Mouse (Mus musculus): ENCODE results near the gene Anks4b. TPM values are rescaled to one million over a fixed set of nuclear protein-coding genes. Genes with fewer than 3 reads are reported as not detected.

The Anks4b gene
- polyA plus RNA-seq, 1 experiment from 2014 or later, result 0.11 TPM

- Histone ChIP-seq H3K4me1 (peaks cover 31% of the 10 kb centered on the region), H3K9me3 (no peaks in the 10 kb centered on the region), H3K4me3 (no peak overlapping the region), H3K27me3 (replicated peaks; ENCODE audit: low read depth, poor library complexity, severe bottlenecking) (no peaks in the 10 kb centered on the region), H3K36me3 (replicated peaks) (peaks cover 17% of the 10 kb centered on the region), H3K27ac (replicated peaks) (0 out of 2 replicates have a peak overlapping the region, but pooled peaks have one; percentile 16)
- WGBS, result 56% methylated on average over 3 of the region's 3 CpGs
- no peak for DNase-seq (ENCODE audit: low spot score)
Observed at GRCm38 (mm10) chr7:120192207-120192606, 18.5 kb downstream of the Anks4b start.

DNA sequence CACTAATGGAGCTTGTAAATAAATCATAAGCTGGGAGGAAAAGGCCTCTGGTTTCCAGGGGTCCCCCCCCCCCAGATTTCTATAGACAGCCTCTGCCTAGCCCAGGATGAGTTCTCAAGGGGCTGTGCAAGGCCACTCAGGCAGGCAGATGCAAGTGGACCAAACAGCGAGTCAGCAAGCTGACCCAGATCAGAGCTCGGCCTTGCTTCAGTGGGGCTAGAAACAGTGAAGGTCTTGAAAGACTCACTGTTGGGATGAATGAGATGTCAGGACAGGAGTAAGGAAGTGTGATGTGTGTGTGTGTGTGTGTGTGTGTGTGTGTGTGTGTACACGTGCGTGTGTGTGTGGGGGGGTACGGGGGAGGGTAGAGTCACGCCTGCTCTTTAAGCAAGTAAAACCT, 19.2 kb downstream of the Anks4b start:
- WGBS, result 90% methylated on average over 6 of the region's 6 CpGs
- DNase-seq (ENCODE audit: low spot score), result no peak
- H3K36me3 ChIP-seq (replicated peaks), result peaks cover 22% of the 10 kb centered on the region
- H3K4me1 ChIP-seq, result peaks cover 31% of the 10 kb centered on the region
- no peaks in the 10 kb centered on the region for H3K27me3 ChIP-seq (replicated peaks; ENCODE audit: low read depth, poor library complexity, severe bottlenecking)
- no peaks in the 10 kb centered on the region for H3K9me3 ChIP-seq
- H3K4me3 ChIP-seq, result no peak overlapping the region
- H3K27ac ChIP-seq (replicated peaks), result 0 out of 2 replicates have a peak overlapping the region, but pooled peaks have one; percentile 16

DNA sequence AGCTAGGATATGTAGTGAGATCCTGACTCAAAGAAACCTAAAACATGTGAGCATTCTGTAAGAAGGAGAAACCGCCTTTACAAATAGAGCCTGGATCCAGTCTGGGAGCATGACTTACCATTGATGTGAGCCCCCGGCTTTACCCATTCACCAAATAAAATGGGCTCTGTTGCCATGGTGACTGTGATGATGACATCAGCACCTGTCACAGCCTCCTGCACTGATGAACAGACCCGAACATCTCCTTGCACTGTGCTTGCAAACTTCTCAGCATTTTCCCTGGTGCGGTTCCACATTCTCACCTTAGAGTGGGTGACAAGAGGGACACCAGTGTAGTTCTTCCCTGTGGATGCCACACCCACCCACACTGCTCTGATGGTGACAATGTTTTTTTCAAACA, 21.5 kb downstream of the Anks4b start:
- DNase-seq (ENCODE audit: low spot score), result no peak
- WGBS, result 87% methylated on average over 4 of the region's 4 CpGs
- H3K27ac ChIP-seq (replicated peaks), result no peak overlapping the region

GRCm38 (mm10) chr7:120201231-120201744, 27.6 kb downstream of the Anks4b start:
- peaks cover 12% of the 10 kb centered on the region for H3K36me3 ChIP-seq (replicated peaks)
- peak overlapping the region; percentile 60 for H3K4me3 ChIP-seq
- peaks cover 43% of the 10 kb centered on the region for H3K27me3 ChIP-seq (replicated peaks; ENCODE audit: low read depth, poor library complexity, severe bottlenecking)
- peak overlapping the region; percentile 83 for H3K27ac ChIP-seq (replicated peaks)
- peak; percentile 31 for DNase-seq (ENCODE audit: low spot score)
- WGBS, result 3% methylated on average over 14 of the region's 14 CpGs
- H3K4me1 ChIP-seq, result peaks cover 32% of the 10 kb centered on the region
- no peaks in the 10 kb centered on the region for H3K9me3 ChIP-seq

More for the DNA sequence above, 21.5 kb downstream of the Anks4b start:
- peaks cover 11% of the 10 kb centered on the region for H3K27me3 ChIP-seq (replicated peaks; ENCODE audit: low read depth, poor library complexity, severe bottlenecking)
- H3K4me3 ChIP-seq, result no peak overlapping the region
- peaks cover 17% of the 10 kb centered on the region for H3K36me3 ChIP-seq (replicated peaks)
- H3K9me3 ChIP-seq, result no peaks in the 10 kb centered on the region
- peaks cover 28% of the 10 kb centered on the region for H3K4me1 ChIP-seq

DNA sequence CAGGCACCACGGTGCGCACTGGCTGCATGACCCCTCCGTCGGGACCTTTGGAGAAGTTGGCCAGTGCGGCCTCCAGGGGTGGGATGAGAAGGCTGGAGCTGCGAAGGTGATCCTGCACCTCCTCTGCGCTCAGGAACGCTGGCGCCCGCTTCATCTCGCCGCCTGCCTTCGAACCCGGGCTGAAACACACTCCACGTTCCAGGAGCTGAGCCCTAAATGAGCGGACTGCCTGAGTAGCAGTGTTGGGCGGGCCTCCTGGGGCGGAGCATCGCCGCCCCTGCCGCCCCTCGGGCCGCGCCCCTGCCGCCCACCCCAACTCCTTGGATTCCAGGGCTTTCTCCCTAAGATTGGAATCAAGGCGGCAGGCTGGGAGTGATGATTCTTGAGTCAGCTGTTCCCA, 28.1 kb downstream of the Anks4b start, which contains the start of gene Crym:
Gene Crym, minus strand, starts transcription at position 341 of the 400 bp plus-strand sequence.
- peak within 1 kb of the TSS; percentile 60 for H3K4me3 ChIP-seq
- H3K27me3 ChIP-seq (replicated peaks; ENCODE audit: low read depth, poor library complexity, severe bottlenecking), result peaks cover 43% of the 10 kb centered on the region
- WGBS, result 3% methylated on average over 26 of the region's 26 CpGs
- peak; percentile 64 for DNase-seq (ENCODE audit: low spot score)
- H3K9me3 ChIP-seq, result no peaks in the 10 kb centered on the region
- H3K36me3 ChIP-seq (replicated peaks), result peaks cover 11% of the 10 kb centered on the region
- peaks cover 32% of the 10 kb centered on the region for H3K4me1 ChIP-seq
- H3K27ac ChIP-seq (replicated peaks), result peak within 1 kb of the TSS; percentile 83

DNA sequence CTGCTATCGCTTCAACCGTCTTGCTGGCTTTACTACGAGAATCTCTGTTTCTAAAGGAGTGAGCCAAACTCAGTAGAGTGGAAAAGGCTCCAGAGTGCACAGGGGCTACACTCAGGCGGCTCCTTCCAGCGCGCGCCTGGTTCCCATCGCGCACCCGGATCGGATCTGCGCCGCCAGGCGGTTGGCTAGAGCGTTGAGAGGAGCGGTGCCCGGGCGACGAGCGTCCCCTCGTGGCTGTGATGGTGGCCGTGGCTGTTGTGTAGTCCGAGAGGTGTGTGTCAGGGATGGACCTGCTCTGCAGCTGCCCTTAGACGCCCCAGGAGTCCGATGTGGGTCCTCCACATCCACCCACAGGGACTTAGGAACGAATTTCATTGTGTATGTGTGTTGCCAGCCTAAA, 30.1 kb downstream of the Anks4b start, which contains the start of gene Abca14:
Gene Abca14, plus strand, starts transcription at position 173 of the 400 bp plus-strand sequence.
- Histone ChIP-seq H3K4me1 (peaks cover 32% of the 10 kb centered on the region), H3K36me3 (replicated peaks) (no peaks in the 10 kb centered on the region; the same call in 1 of the 2 replicates), H3K4me3 (no peak within 1 kb of the TSS), H3K27ac (replicated peaks) (no peak within 1 kb of the TSS), H3K27me3 (replicated peaks; ENCODE audit: low read depth, poor library complexity, severe bottlenecking) (peaks cover 43% of the 10 kb centered on the region), H3K9me3 (no peaks in the 10 kb centered on the region)
- 4% methylated on average over 26 of the region's 26 CpGs for WGBS
- peak; percentile 92 for DNase-seq (ENCODE audit: low spot score)

- no peak overlapping the region for H3K27ac ChIP-seq (replicated peaks)
- H3K27me3 ChIP-seq (replicated peaks; ENCODE audit: low read depth, poor library complexity, severe bottlenecking), result peaks cover 25% of the 10 kb centered on the region
- no peak overlapping the region for H3K4me3 ChIP-seq
- H3K36me3 ChIP-seq (replicated peaks), result no peaks in the 10 kb centered on the region
- no peaks in the 10 kb centered on the region for H3K9me3 ChIP-seq
- H3K4me1 ChIP-seq, result peaks cover 20% of the 10 kb centered on the region
- no peak for DNase-seq (ENCODE audit: low spot score)
- 75% methylated on average over 9 of the region's 9 CpGs for WGBS
Observed at GRCm38 (mm10) chr7:120205989-120206388, 32.3 kb downstream of the Anks4b start.

GRCm38 (mm10) chr7:120228541-120228940, 54.9 kb downstream of the Anks4b start:
- DNase-seq (ENCODE audit: low spot score), result no peak
- H3K27me3 ChIP-seq (replicated peaks; ENCODE audit: low read depth, poor library complexity, severe bottlenecking), result no peaks in the 10 kb centered on the region
- H3K4me3 ChIP-seq, result no peak overlapping the region
- H3K36me3 ChIP-seq (replicated peaks), result no peaks in the 10 kb centered on the region
- H3K9me3 ChIP-seq, result no peaks in the 10 kb centered on the region
- H3K27ac ChIP-seq (replicated peaks), result no peak overlapping the region
- H3K4me1 ChIP-seq, result no peaks in the 10 kb centered on the region

Other genes with a start within 250 kb of the Anks4b start
- gene Dnah3, start 78.6 kb upstream of the Anks4b start, polyA plus RNA-seq (2016; fragmentation: Nextera tagmentation; extraction: Ambion mirVana), result not detected in 2 replicates
- 26.0 and 27.8 TPM in 2 replicates for gene Tmem159, start 71.5 kb upstream of the Anks4b start, polyA plus RNA-seq (2016; fragmentation: Nextera tagmentation; extraction: Ambion mirVana)
- gene Zp2, start 28.6 kb upstream of the Anks4b start, polyA plus RNA-seq (2016; fragmentation: Nextera tagmentation; extraction: Ambion mirVana), result 0.06 and 0.16 TPM in 2 replicates
- gene Crym, start 28.3 kb downstream of the Anks4b start, polyA plus RNA-seq (2016; fragmentation: Nextera tagmentation; extraction: Ambion mirVana), result 149 and 175 TPM in 2 replicates
- gene Abca14, start 30.1 kb downstream of the Anks4b start, polyA plus RNA-seq (2016; fragmentation: Nextera tagmentation; extraction: Ambion mirVana), result not detected in 2 replicates
- gene Abca15, start 154.8 kb downstream of the Anks4b start, polyA plus RNA-seq (2016; fragmentation: Nextera tagmentation; extraction: Ambion mirVana), result not detected in 2 replicates
- gene Abca16, start 235.8 kb downstream of the Anks4b start, polyA plus RNA-seq (2016; fragmentation: Nextera tagmentation; extraction: Ambion mirVana), result 0.06 and 0.09 TPM in 2 replicates

Data from embryonic facial prominence, embryonic 10.5 days (tissue).